Mouse (Mus musculus) kidney, embryonic 14.5 days (tissue): ENCODE measurements around the gene Ppt1. TPM values are rescaled to one million over a fixed set of nuclear protein-coding genes. Genes with fewer than 3 reads are reported as not detected.
A peak's percentile ranks its signal among the peaks of the same experiment; 100 is the strongest.

Source experiments
- ATAC-seq: fragments of 200-750 bp; cut with Nextera tagmentation; 2 replicates; pipeline ENCODE4 v1.8.0; 2017; ENCODE audit warnings: moderate number of reproducible peaks, mild to moderate bottlenecking, moderate TSS enrichment, moderate library complexity; ENCODE audit not compliant: low FRiP score, low TSS enrichment
- H3K27ac ChIP-seq: fragments of 300-500 bp; sonication (generic); 2 replicates; pipeline ENCODE4 v1.5.1; 2014; ENCODE audit warnings: low read depth, mild to moderate bottlenecking, low read length, moderate library complexity, mixed read lengths
- H3K27me3 ChIP-seq: fragments of 300-500 bp; sonication (generic); 2 replicates; pipeline ENCODE4 v1.6.1; 2014; ENCODE audit warnings: mild to moderate bottlenecking, low read length; ENCODE audit not compliant: control insufficient read depth, insufficient read depth
- H3K36me3 ChIP-seq: fragments of 300-500 bp; sonication (generic); 2 replicates; pipeline ENCODE4 v1.6.1; 2014; ENCODE audit warnings: low read length, mixed read lengths; ENCODE audit not compliant: control insufficient read depth, insufficient read depth
- H3K4me1 ChIP-seq: fragments of 300-500 bp; sonication (generic); 2 replicates; pipeline ENCODE4 v1.6.1; 2014; ENCODE audit warnings: low read length, mixed read lengths; ENCODE audit not compliant: control insufficient read depth, insufficient read depth
- H3K4me2 ChIP-seq: fragments of 300-500 bp; sonication (generic); replicated peaks from 2 replicates; pipeline ENCODE4 v1.6.1; 2014; ENCODE audit warnings: low read depth, mild to moderate bottlenecking, low read length
- H3K4me3 ChIP-seq: fragments of 300-500 bp; sonication (generic); 2 replicates; pipeline ENCODE4 v1.5.1; 2014; ENCODE audit warnings: mild to moderate bottlenecking, low read length
- H3K9ac ChIP-seq: fragments of 300-500 bp; sonication (generic); 2 replicates; pipeline ENCODE4 v1.6.1; 2014; ENCODE audit warnings: low read depth, mild to moderate bottlenecking, low read length, moderate library complexity
- H3K9me3 ChIP-seq: fragments of 300-500 bp; sonication (generic); 2 replicates; pipeline ENCODE4 v1.6.1; 2016; ENCODE audit warnings: low read length; ENCODE audit not compliant: control insufficient read depth
- WGBS: fragments of 180-500 bp; shearing (Covaris S2); extraction: QIAGEN DNeasy Blood & Tissue Kit; methylation state at CpG from one replicate; pipeline ENCODE4 v1.1.7; 2014; 5-methylcytosine and 5-hydroxymethylcytosine counted together
- polyA plus RNA-seq: library from polyadenylated mRNA; unstranded; fragments of >200 nt; fragmentation: Nextera tagmentation; extraction: Ambion mirVana; gene quantifications from 2 replicates; pipeline ENCODE4 v1.2.1, GENCODE M21; 2014

The Ppt1 gene
- polyA plus RNA-seq, 1 experiment from 2014 or later: 82.5 TPM

- WGBS: 91% methylated on average over 4 of the region's 4 CpGs
- Histone ChIP-seq H3K27ac (no peak overlapping the region), H3K4me2 (no peak overlapping the region), H3K4me1 (no peaks in the 10 kb centered on the region), H3K9me3 (no peaks in the 10 kb centered on the region), H3K27me3 (no peaks in the 10 kb centered on the region), H3K36me3 (peaks cover 36% of the 10 kb centered on the region), H3K4me3 (no peak overlapping the region), H3K9ac (no peak overlapping the region)
- no peak for ATAC-seq
Measured at GRCm38 (mm10) chr4:122873512-122873911, 37.5 kb downstream of the Ppt1 start.

GRCm38 (mm10) chr4:122878333-122879070, 42.5 kb downstream of the Ppt1 start:
- H3K9me3 ChIP-seq: no peaks in the 10 kb centered on the region
- no peaks in the 10 kb centered on the region for H3K27me3 ChIP-seq
- no peak overlapping the region for H3K27ac ChIP-seq
- WGBS: 95% methylated on average over 2 of the region's 2 CpGs
- no peak overlapping the region for H3K4me3 ChIP-seq
- peaks cover 3% of the 10 kb centered on the region; the same call in 1 of the 2 replicates for H3K4me1 ChIP-seq
- no peak overlapping the region for H3K9ac ChIP-seq
- no peaks in the 10 kb centered on the region; the same call in 1 of the 2 replicates for H3K36me3 ChIP-seq
- H3K4me2 ChIP-seq: no peak overlapping the region
- ATAC-seq: no peak

- H3K4me3 ChIP-seq: no peak overlapping the region
- H3K4me2 ChIP-seq: no peak overlapping the region
- H3K27ac ChIP-seq: no peak overlapping the region
- H3K27me3 ChIP-seq: no peaks in the 10 kb centered on the region
- H3K36me3 ChIP-seq: no peaks in the 10 kb centered on the region; the same call in 1 of the 2 replicates
- ATAC-seq: no peak
- H3K9me3 ChIP-seq: no peaks in the 10 kb centered on the region
- peaks cover 24% of the 10 kb centered on the region for H3K4me1 ChIP-seq
- 87% methylated on average over 3 of the region's 3 CpGs for WGBS
- H3K9ac ChIP-seq: no peak overlapping the region
Measured at GRCm38 (mm10) chr4:122882544-122882943, 46.5 kb downstream of the Ppt1 start.

DNA sequence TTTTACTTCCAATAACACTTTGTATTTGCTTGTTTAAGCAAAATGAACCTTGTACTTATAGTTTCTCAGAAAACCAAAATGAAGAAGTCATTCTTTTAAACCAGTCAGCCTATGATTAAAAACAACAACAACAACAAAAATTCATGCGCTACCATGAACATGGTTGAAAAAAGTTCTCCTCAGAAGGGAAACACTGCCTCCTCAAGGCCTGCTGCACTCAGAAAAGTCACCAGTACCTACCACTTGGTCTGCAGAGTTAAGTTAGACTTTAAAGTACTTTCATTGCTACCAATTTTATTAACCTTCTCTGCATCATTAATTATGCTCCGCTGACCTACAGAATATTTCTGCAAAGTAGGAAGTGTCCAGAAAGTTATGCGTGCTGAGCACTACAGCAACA, 47.3 kb downstream of the Ppt1 start:
- Histone ChIP-seq H3K4me2 (no peak overlapping the region), H3K27ac (no peak overlapping the region), H3K9ac (no peak overlapping the region), H3K4me3 (no peak overlapping the region), H3K9me3 (no peaks in the 10 kb centered on the region), H3K4me1 (peaks cover 24% of the 10 kb centered on the region), H3K36me3 (no peaks in the 10 kb centered on the region; the same call in 1 of the 2 replicates), H3K27me3 (no peaks in the 10 kb centered on the region)
- ATAC-seq: no peak
- 78% methylated on average over 3 of the region's 3 CpGs for WGBS

GRCm38 (mm10) chr4:122884051-122884450, 48.0 kb downstream of the Ppt1 start:
- no peak overlapping the region for H3K27ac ChIP-seq
- peak overlapping the region; percentile 88; the same call in 1 of the 2 replicates for H3K4me3 ChIP-seq
- H3K4me2 ChIP-seq: peak overlapping the region; percentile 64
- WGBS: 58% methylated on average over 2 of the region's 2 CpGs
- no peaks in the 10 kb centered on the region for H3K9me3 ChIP-seq
- H3K27me3 ChIP-seq: no peaks in the 10 kb centered on the region
- no peaks in the 10 kb centered on the region for H3K36me3 ChIP-seq
- peak overlapping the region; percentile 18; the same call in 1 of the 2 replicates for H3K9ac ChIP-seq
- H3K4me1 ChIP-seq: peaks cover 24% of the 10 kb centered on the region
- ATAC-seq: no peak

DNA sequence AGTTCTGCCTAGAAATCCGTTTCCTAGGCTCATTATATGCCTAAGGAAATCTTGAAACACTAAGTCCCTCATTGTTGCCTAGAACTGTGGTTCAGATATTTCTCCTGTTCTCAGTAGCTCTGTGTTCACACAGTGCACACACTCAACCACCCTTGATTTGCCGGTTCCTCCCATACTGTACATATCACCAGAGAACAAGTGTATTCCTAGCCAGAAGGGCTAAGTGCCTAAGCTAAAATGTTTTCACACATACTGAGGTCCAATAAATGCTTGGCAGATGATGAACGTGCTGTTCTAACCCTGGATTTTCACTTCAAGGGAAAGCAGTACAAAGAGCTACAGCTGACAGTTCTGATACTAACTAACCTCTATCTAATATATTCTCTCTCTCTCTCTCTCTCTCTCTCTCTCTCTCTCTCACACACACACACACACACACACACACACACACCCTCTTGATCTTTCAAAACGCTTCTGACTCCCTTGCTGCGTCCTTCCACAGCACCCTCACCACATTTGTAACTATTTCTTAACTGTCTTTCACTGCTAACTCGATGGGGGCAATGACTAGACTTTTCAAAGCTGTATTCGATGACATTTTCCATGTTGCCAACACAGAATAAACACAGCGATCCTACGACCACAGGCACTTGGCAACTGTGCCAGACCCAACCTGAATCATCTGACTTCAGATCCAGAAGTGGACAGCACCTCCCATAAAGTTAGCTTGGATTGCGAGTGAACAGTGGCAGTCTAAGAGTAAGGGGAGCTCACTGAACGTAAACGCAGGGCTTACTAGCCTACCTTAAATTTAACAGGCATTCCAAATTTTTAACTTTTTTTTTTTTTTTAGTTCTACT, 48.7 kb downstream of the Ppt1 start:
- Histone ChIP-seq H3K27me3 (no peaks in the 10 kb centered on the region), H3K9ac (peak overlapping the region; percentile 75), H3K9me3 (no peaks in the 10 kb centered on the region), H3K27ac (no peak overlapping the region), H3K4me2 (peak overlapping the region; percentile 64), H3K4me1 (peaks cover 24% of the 10 kb centered on the region), H3K4me3 (peak overlapping the region; percentile 88), H3K36me3 (no peaks in the 10 kb centered on the region)
- ATAC-seq: no peak
- WGBS: 40% methylated on average over 12 of the region's 12 CpGs

DNA sequence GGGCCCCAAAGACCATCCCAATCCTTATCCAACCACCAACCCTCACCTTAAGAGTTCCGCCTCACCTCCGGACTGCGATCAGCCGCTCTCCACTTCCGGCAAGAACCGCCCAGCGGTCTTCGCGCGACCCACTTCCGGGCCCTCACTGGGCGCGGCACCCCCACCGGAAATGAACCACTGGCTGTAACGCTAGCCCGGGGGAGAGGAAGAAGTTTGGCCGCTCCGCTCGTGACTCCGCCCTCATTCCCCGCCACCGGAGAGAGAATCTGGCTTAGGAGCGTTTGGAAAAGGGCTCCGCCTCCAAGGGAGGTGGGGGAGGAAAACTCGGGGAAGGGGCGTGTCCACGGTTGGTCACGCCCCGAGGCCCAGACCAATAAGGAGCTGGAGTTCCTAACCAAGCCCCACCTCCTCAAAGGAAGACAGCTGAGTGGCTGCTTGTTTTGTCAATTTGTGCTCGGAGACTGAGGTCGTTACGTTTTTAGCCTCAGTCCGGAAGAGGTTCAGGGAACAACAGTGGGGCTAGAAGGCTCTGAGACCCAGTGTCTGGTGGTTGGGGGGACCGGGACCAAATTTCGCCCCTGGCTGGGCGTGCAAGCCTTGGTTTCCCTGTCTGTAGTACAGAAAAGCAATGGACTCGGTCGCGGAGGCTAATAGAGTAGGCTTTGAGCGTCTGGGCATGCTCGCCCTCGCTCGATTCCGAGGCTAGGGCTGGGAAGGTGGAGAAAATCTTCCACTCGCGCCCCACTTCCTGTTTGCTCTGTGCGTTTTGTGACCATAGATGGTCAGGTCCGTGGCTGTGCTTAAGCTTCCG, 49.9 kb downstream of the Ppt1 start, which contains the start of gene Cap1:
Gene Cap1, minus strand, starts transcription at position 289 of the 811 bp plus-strand sequence.
- H3K4me2 ChIP-seq: peak within 1 kb of the TSS; percentile 91
- H3K27ac ChIP-seq: peak within 1 kb of the TSS; percentile 99
- peak within 1 kb of the TSS; percentile 88 for H3K4me3 ChIP-seq
- no peaks in the 10 kb centered on the region for H3K9me3 ChIP-seq
- peak within 1 kb of the TSS; percentile 76 for H3K9ac ChIP-seq
- H3K36me3 ChIP-seq: no peaks in the 10 kb centered on the region
- peaks cover 24% of the 10 kb centered on the region for H3K4me1 ChIP-seq
- under 1% methylated on average over 47 of the region's 49 CpGs for WGBS
- no peaks in the 10 kb centered on the region for H3K27me3 ChIP-seq
- peak; percentile 96 for ATAC-seq

DNA sequence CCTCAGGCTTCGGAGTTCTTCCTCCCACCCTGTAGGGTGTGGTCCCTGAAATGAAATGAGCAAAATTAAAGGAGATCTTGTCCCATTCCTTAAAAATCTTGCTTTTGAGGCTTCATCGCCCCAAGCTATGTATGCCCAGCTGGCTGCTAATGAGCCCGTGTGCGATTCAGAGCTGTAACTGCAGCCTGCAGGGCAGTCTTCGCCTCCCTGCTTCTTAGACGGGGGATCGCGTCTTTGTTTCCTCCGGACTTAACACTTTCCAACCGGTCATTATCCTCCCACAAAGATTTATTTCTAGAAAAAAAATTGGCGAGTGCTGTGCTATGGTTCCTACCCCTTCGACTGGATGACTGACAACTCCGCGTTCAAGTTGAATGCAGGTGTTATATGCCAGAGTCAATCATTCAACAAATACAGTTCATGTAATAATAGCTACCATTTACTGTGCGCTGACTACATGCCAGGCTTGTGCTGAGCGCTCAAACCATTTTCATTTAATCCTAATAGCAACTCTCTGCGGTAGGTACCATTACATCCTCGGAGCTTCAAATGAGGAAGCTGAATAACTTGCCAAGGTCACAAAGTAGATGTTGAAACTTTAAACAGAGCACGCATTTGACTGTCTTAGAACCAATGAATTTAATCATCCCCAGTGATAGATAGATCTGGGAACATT, 50.7 kb downstream of the Ppt1 start:
- peak overlapping the region; percentile 99 for H3K27ac ChIP-seq
- ATAC-seq: no peak
- 6% methylated on average over 19 of the region's 19 CpGs for WGBS
- H3K4me3 ChIP-seq: peak overlapping the region; percentile 88
- H3K27me3 ChIP-seq: no peaks in the 10 kb centered on the region
- H3K9ac ChIP-seq: peak overlapping the region; percentile 76
- no peaks in the 10 kb centered on the region for H3K36me3 ChIP-seq
- H3K4me2 ChIP-seq: peak overlapping the region; percentile 91
- H3K9me3 ChIP-seq: no peaks in the 10 kb centered on the region
- H3K4me1 ChIP-seq: peaks cover 27% of the 10 kb centered on the region
